Mouse (Mus musculus): ENCODE measurements around the gene Kcnk4.

DNA sequence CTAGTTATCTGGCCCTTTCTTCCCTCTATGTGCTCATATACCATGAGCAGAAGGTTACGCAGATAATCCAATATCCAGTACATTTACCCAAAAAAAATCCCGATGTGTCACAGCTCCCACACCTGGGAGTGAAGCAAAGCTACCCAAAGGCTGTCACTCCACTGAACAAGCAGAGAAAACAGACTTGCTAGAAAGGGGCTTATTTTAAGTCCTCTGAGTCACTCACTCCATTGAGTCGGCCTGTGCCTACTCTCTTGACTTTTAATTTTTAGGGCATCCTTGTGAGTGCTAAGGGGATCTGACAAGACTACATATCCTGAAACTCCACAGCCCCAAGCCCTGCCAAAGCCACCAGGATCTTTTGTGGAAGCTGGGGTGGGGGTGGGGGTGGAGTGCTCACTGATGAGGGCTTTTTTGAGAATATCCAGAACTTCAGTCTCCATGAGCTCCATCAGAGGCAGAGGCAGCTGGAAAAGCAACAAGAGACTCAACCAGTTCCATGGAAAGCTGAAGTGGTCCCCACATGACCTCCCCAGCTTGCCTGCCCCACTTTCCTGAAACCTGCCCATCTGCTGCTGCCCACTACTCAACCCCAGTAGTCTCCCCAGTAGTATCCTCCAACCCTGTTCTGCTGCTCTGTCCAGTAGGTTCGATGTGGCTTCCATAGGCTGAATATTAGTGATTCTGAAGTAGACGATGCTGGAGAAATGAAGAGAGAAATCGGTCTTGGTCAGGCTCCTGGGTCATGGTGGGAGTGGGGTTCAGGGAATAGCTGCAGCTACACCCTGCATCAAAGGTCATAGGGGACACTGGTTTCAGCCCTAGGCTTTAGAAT, 11.2 kb downstream of the Kcnk4 start:
- no peak for TF ChIP-seq POLR2A (IDR thresholded peaks at IDR 0.05; ENCODE audit: extremely low read depth, insufficient read depth, low read length)
- TF ChIP-seq CTCF (IDR thresholded peaks at IDR 0.05; ENCODE audit: low read depth, low read length): no peak
